ENCODE assay signal across 8 mouse cellular contexts in genomic region chr7:25270652-25271633, GRCm38 (mm10). TPM values are rescaled to one million over a fixed set of nuclear protein-coding genes. Genes with fewer than 3 reads are reported as not detected.
DNase-seq lines count a peak whose midpoint lies in the region; ATAC-seq lines count a peak whose summit lies in the region.
"Had no signal": no experiment of that assay in that cellular context is flagged by ENCODE, and none has a peak within 500 bp of the region (broad histone marks: within the 10 kb centered on the region; RNA-seq: fewer than 3 reads in every experiment).

No protein-coding gene starts in this region.

- ATAC-seq in hindbrain, embryonic 13.5 days (ENCODE audit: low FRiP score), result no peak
- ATAC-seq in hindbrain, embryonic 12.5 days (ENCODE audit: low FRiP score), result no peak
- no peak for ATAC-seq in embryonic facial prominence, embryonic 13.5 days (ENCODE audit: insufficient number of reproducible peaks, insufficient read depth, low FRiP score, low TSS enrichment, low read depth)

- H3K36me3 ChIP-seq in hindbrain, embryonic 13.5 days, result peaks cover 40% of the 10 kb centered on the region
- H3K36me3 ChIP-seq in hindbrain, embryonic 12.5 days, result peaks cover 38% of the 10 kb centered on the region
- H3K36me3 ChIP-seq in embryonic facial prominence, embryonic 13.5 days, result peaks cover 38% of the 10 kb centered on the region

- H3K4me2 ChIP-seq in hindbrain, embryonic 13.5 days, result peak overlapping the region; percentile 83
- no peak overlapping the region for H3K4me2 ChIP-seq in hindbrain, embryonic 12.5 days (replicated peaks)
- H3K4me2 ChIP-seq in embryonic facial prominence, embryonic 13.5 days, result no peak overlapping the region

- no peak overlapping the region for H3K27ac ChIP-seq in hindbrain, embryonic 13.5 days
- no peak overlapping the region for H3K27ac ChIP-seq in hindbrain, embryonic 12.5 days
- no peak overlapping the region for H3K27ac ChIP-seq in embryonic facial prominence, embryonic 13.5 days

- H3K27me3 ChIP-seq in hindbrain, embryonic 13.5 days, result no peaks in the 10 kb centered on the region
- no peaks in the 10 kb centered on the region for H3K27me3 ChIP-seq in hindbrain, embryonic 12.5 days
- H3K27me3 ChIP-seq in embryonic facial prominence, embryonic 13.5 days, result no peaks in the 10 kb centered on the region

- DNase-seq in ovary, adult 18-20 months (ENCODE audit: low spot score), result peak; percentile 7
- DNase-seq in ovary, postnatal 14 days (ENCODE audit: low spot score), result no peak
- DNase-seq in spleen, postnatal 10 days (ENCODE audit: low spot score in 2 of 2), result peak; percentile 16 to 26
- DNase-seq in layer of hippocampus, adult 9-10 months (ENCODE audit: low spot score), result no peak
- DNase-seq: right cerebral cortex, postnatal 25 days had no signal

- peaks cover 67% of the 10 kb centered on the region for H3K4me1 ChIP-seq in hindbrain, embryonic 13.5 days (replicated peaks)
- peaks cover 47% of the 10 kb centered on the region for H3K4me1 ChIP-seq in hindbrain, embryonic 12.5 days
- peaks cover 51% of the 10 kb centered on the region for H3K4me1 ChIP-seq in embryonic facial prominence, embryonic 13.5 days

- no peaks in the 10 kb centered on the region for H3K9me3 ChIP-seq in hindbrain, embryonic 13.5 days
- no peaks in the 10 kb centered on the region for H3K9me3 ChIP-seq in hindbrain, embryonic 12.5 days (replicated peaks)
- no peaks in the 10 kb centered on the region for H3K9me3 ChIP-seq in embryonic facial prominence, embryonic 13.5 days

- H3K4me3 ChIP-seq in hindbrain, embryonic 13.5 days, result no peak overlapping the region
- no peak overlapping the region for H3K4me3 ChIP-seq in hindbrain, embryonic 12.5 days
- H3K4me3 ChIP-seq in embryonic facial prominence, embryonic 13.5 days, result no peak overlapping the region

- H3K9ac ChIP-seq in hindbrain, embryonic 13.5 days, result 0 out of 2 replicates have a peak overlapping the region, but pooled peaks have one; percentile 88
- H3K9ac ChIP-seq in hindbrain, embryonic 12.5 days, result no peak overlapping the region
- H3K9ac ChIP-seq in embryonic facial prominence, embryonic 13.5 days, result peak overlapping the region; percentile 82

- 90% methylated on average over 35 of the region's 35 CpGs for WGBS in hindbrain, embryonic 13.5 days
- 89% methylated on average over 35 of the region's 35 CpGs for WGBS in hindbrain, embryonic 12.5 days
- WGBS in embryonic facial prominence, embryonic 13.5 days, result 88% methylated on average over 35 of the region's 35 CpGs

RNA-seq across cellular contexts. Expression of gene Cic, which starts 3.4 kb away (rescaled TPM):
- polyA plus RNA-seq in hindbrain, embryonic 13.5 days (2015; fragmentation: Nextera tagmentation; extraction: Ambion mirVana), result 36.9 and 42.4 TPM in 2 replicates
- 41.1 and 42.4 TPM in 2 replicates for polyA plus RNA-seq in hindbrain, embryonic 12.5 days (2016; fragmentation: Nextera tagmentation; extraction: Ambion mirVana)
- polyA plus RNA-seq in embryonic facial prominence, embryonic 13.5 days (2015; fragmentation: Nextera tagmentation; extraction: Ambion mirVana), result 46.2 and 47.4 TPM in 2 replicates

RNA-seq across cellular contexts. Expression of gene Erf, which starts 20.4 kb away (rescaled TPM):
- polyA plus RNA-seq in hindbrain, embryonic 13.5 days (2015; fragmentation: Nextera tagmentation; extraction: Ambion mirVana), result 4.0 and 4.2 TPM in 2 replicates
- 10.4 and 13.6 TPM in 2 replicates for polyA plus RNA-seq in hindbrain, embryonic 12.5 days (2016; fragmentation: Nextera tagmentation; extraction: Ambion mirVana)
- polyA plus RNA-seq in embryonic facial prominence, embryonic 13.5 days (2015; fragmentation: Nextera tagmentation; extraction: Ambion mirVana), result 22.2 and 25.3 TPM in 2 replicates

RNA-seq across cellular contexts. Expression of gene Pafah1b3, which starts 26.8 kb away (rescaled TPM):
- polyA plus RNA-seq in hindbrain, embryonic 13.5 days (2015; fragmentation: Nextera tagmentation; extraction: Ambion mirVana), result 619 and 632 TPM in 2 replicates
- polyA plus RNA-seq in hindbrain, embryonic 12.5 days (2016; fragmentation: Nextera tagmentation; extraction: Ambion mirVana), result 391 and 405 TPM in 2 replicates
- 315 and 322 TPM in 2 replicates for polyA plus RNA-seq in embryonic facial prominence, embryonic 13.5 days (2015; fragmentation: Nextera tagmentation; extraction: Ambion mirVana)

RNA-seq across cellular contexts. Expression of gene Prr19, which starts 30.3 kb away (rescaled TPM):
- 2.3 TPM in 2 replicates for polyA plus RNA-seq in hindbrain, embryonic 13.5 days (2015; fragmentation: Nextera tagmentation; extraction: Ambion mirVana)
- 0.87 and 1.1 TPM in 2 replicates for polyA plus RNA-seq in hindbrain, embryonic 12.5 days (2016; fragmentation: Nextera tagmentation; extraction: Ambion mirVana)
- polyA plus RNA-seq in embryonic facial prominence, embryonic 13.5 days (2015; fragmentation: Nextera tagmentation; extraction: Ambion mirVana), result 0.60 and 0.92 TPM in 2 replicates

RNA-seq across cellular contexts. Expression of gene Gsk3a, which starts 33.3 kb away (rescaled TPM):
- polyA plus RNA-seq in hindbrain, embryonic 13.5 days (2015; fragmentation: Nextera tagmentation; extraction: Ambion mirVana), result 13.9 and 14.6 TPM in 2 replicates
- polyA plus RNA-seq in hindbrain, embryonic 12.5 days (2016; fragmentation: Nextera tagmentation; extraction: Ambion mirVana), result 17.2 and 19.6 TPM in 2 replicates
- polyA plus RNA-seq in embryonic facial prominence, embryonic 13.5 days (2015; fragmentation: Nextera tagmentation; extraction: Ambion mirVana), result 11.4 and 14.4 TPM in 2 replicates

Comparison
In these comparisons a context has a peak if more than half of its experiments do, and no peak if none do; other contexts are left out.
1. DNase-seq: peak in ovary, adult 18-20 months (single experiment) and spleen, postnatal 10 days (2 of 2); none in ovary, postnatal 14 days (single experiment) and layer of hippocampus, adult 9-10 months (single experiment).